Mouse (Mus musculus): Measurements from ENCODE around the gene Tube1. TPM values are rescaled to one million over a fixed set of nuclear protein-coding genes. Genes with fewer than 3 reads are reported as not detected.

Tube1 gene
- polyA plus RNA-seq, 1 experiment, result 6.4 TPM

GRCm38 (mm10) chr10:39109489-39109874, 24.3 kb upstream of the Tube1 start:
- Histone ChIP-seq H3K27ac (ENCODE audit: control insufficient read depth, insufficient read depth, low read depth, low read length) (no peak overlapping the region), H3K4me1 (ENCODE audit: control insufficient read depth, insufficient read depth, low read length) (no peaks in the 10 kb centered on the region; the same call in 1 of the 2 replicates), H3K36me3 (ENCODE audit: control insufficient read depth, insufficient read depth, low read length) (no peaks in the 10 kb centered on the region), H3K27me3 (ENCODE audit: control insufficient read depth, insufficient read depth, low read length) (no peaks in the 10 kb centered on the region), H3K4me3 (ENCODE audit: control insufficient read depth, low read depth, low read length) (no peak overlapping the region)
- TF ChIP-seq CTCF (IDR thresholded peaks at IDR 0.05; ENCODE audit: control insufficient read depth, insufficient read depth, insufficient replicate concordance, low read depth, low read length), result no peak
- no peak for TF ChIP-seq POLR2A (IDR thresholded peaks at IDR 0.05; ENCODE audit: control insufficient read depth, low read depth, low read length)

GRCm38 (mm10) chr10:39121412-39121811, 12.4 kb upstream of the Tube1 start:
- H3K27ac ChIP-seq (ENCODE audit: control insufficient read depth, insufficient read depth, low read depth, low read length), result no peak overlapping the region
- peak overlapping the region; percentile 64; the same call in 1 of the 2 replicates for H3K4me3 ChIP-seq (ENCODE audit: control insufficient read depth, low read depth, low read length)

GRCm38 (mm10) chr10:39137766-39138165, 4.0 kb downstream of the Tube1 start:
- H3K4me3 ChIP-seq (ENCODE audit: control insufficient read depth, low read depth, low read length), result no peak overlapping the region
- peaks cover 2% of the 10 kb centered on the region; the same call in 1 of the 2 replicates for H3K4me1 ChIP-seq (ENCODE audit: control insufficient read depth, insufficient read depth, low read length)
- no peaks in the 10 kb centered on the region for H3K27me3 ChIP-seq (ENCODE audit: control insufficient read depth, insufficient read depth, low read length)
- TF ChIP-seq CTCF (IDR thresholded peaks at IDR 0.05; ENCODE audit: control insufficient read depth, insufficient read depth, insufficient replicate concordance, low read depth, low read length), result no peak
- no peak for TF ChIP-seq POLR2A (IDR thresholded peaks at IDR 0.05; ENCODE audit: control insufficient read depth, low read depth, low read length)
- H3K27ac ChIP-seq (ENCODE audit: control insufficient read depth, insufficient read depth, low read depth, low read length), result no peak overlapping the region
- no peaks in the 10 kb centered on the region; the same call in 1 of the 2 replicates for H3K36me3 ChIP-seq (ENCODE audit: control insufficient read depth, insufficient read depth, low read length)

More at GRCm38 (mm10) chr10:39121412-39121811, 12.4 kb upstream of the Tube1 start:
- H3K27me3 ChIP-seq (ENCODE audit: control insufficient read depth, insufficient read depth, low read length), result no peaks in the 10 kb centered on the region
- H3K36me3 ChIP-seq (ENCODE audit: control insufficient read depth, insufficient read depth, low read length), result no peaks in the 10 kb centered on the region; the same call in 1 of the 2 replicates
- TF ChIP-seq CTCF (IDR thresholded peaks at IDR 0.05; ENCODE audit: control insufficient read depth, insufficient read depth, insufficient replicate concordance, low read depth, low read length), result no peak
- no peak for TF ChIP-seq POLR2A (IDR thresholded peaks at IDR 0.05; ENCODE audit: control insufficient read depth, low read depth, low read length)
- no peaks in the 10 kb centered on the region for H3K4me1 ChIP-seq (ENCODE audit: control insufficient read depth, insufficient read depth, low read length)

- TF ChIP-seq CTCF (IDR thresholded peaks at IDR 0.05; ENCODE audit: control insufficient read depth, insufficient read depth, insufficient replicate concordance, low read depth, low read length), result no peak
- no peak for TF ChIP-seq POLR2A (IDR thresholded peaks at IDR 0.05; ENCODE audit: control insufficient read depth, low read depth, low read length)
- Histone ChIP-seq H3K4me3 (ENCODE audit: control insufficient read depth, low read depth, low read length) (no peak overlapping the region), H3K27me3 (ENCODE audit: control insufficient read depth, insufficient read depth, low read length) (no peaks in the 10 kb centered on the region), H3K27ac (ENCODE audit: control insufficient read depth, insufficient read depth, low read depth, low read length) (no peak overlapping the region), H3K36me3 (ENCODE audit: control insufficient read depth, insufficient read depth, low read length) (no peaks in the 10 kb centered on the region; the same call in 1 of the 2 replicates), H3K4me1 (ENCODE audit: control insufficient read depth, insufficient read depth, low read length) (peaks cover 2% of the 10 kb centered on the region; the same call in 1 of the 2 replicates)
These were observed 5.0 kb downstream of the Tube1 start for GRCm38 (mm10) chr10:39138761-39139160.

- Histone ChIP-seq H3K4me1 (ENCODE audit: control insufficient read depth, insufficient read depth, low read length) (no peaks in the 10 kb centered on the region), H3K27me3 (ENCODE audit: control insufficient read depth, insufficient read depth, low read length) (no peaks in the 10 kb centered on the region), H3K36me3 (ENCODE audit: control insufficient read depth, insufficient read depth, low read length) (peaks cover 3% of the 10 kb centered on the region), H3K27ac (ENCODE audit: control insufficient read depth, insufficient read depth, low read depth, low read length) (no peak overlapping the region), H3K4me3 (ENCODE audit: control insufficient read depth, low read depth, low read length) (no peak overlapping the region)
- TF ChIP-seq POLR2A (IDR thresholded peaks at IDR 0.05; ENCODE audit: control insufficient read depth, low read depth, low read length) (no peak), CTCF (IDR thresholded peaks at IDR 0.05; ENCODE audit: control insufficient read depth, insufficient read depth, insufficient replicate concordance, low read depth, low read length) (no peak)
These were observed 7.1 kb downstream of the Tube1 start for GRCm38 (mm10) chr10:39140843-39141242.

- no peaks in the 10 kb centered on the region for H3K4me1 ChIP-seq (ENCODE audit: control insufficient read depth, insufficient read depth, low read length)
- no peak overlapping the region for H3K4me3 ChIP-seq (ENCODE audit: control insufficient read depth, low read depth, low read length)
- H3K27ac ChIP-seq (ENCODE audit: control insufficient read depth, insufficient read depth, low read depth, low read length), result no peak overlapping the region
- H3K36me3 ChIP-seq (ENCODE audit: control insufficient read depth, insufficient read depth, low read length), result peaks cover 3% of the 10 kb centered on the region
- no peak for TF ChIP-seq CTCF (IDR thresholded peaks at IDR 0.05; ENCODE audit: control insufficient read depth, insufficient read depth, insufficient replicate concordance, low read depth, low read length)
- TF ChIP-seq POLR2A (IDR thresholded peaks at IDR 0.05; ENCODE audit: control insufficient read depth, low read depth, low read length), result no peak
- no peaks in the 10 kb centered on the region for H3K27me3 ChIP-seq (ENCODE audit: control insufficient read depth, insufficient read depth, low read length)
These were observed 7.6 kb downstream of the Tube1 start for GRCm38 (mm10) chr10:39141401-39141800.

GRCm38 (mm10) chr10:39142216-39142615, 8.4 kb downstream of the Tube1 start:
- H3K4me3 ChIP-seq (ENCODE audit: control insufficient read depth, low read depth, low read length), result no peak overlapping the region

More at GRCm38 (mm10) chr10:39142216-39142615, 8.4 kb downstream of the Tube1 start:
- no peaks in the 10 kb centered on the region for H3K27me3 ChIP-seq (ENCODE audit: control insufficient read depth, insufficient read depth, low read length)
- TF ChIP-seq POLR2A (IDR thresholded peaks at IDR 0.05; ENCODE audit: control insufficient read depth, low read depth, low read length) (no peak), CTCF (IDR thresholded peaks at IDR 0.05; ENCODE audit: control insufficient read depth, insufficient read depth, insufficient replicate concordance, low read depth, low read length) (no peak)
- H3K36me3 ChIP-seq (ENCODE audit: control insufficient read depth, insufficient read depth, low read length), result peaks cover 3% of the 10 kb centered on the region
- H3K27ac ChIP-seq (ENCODE audit: control insufficient read depth, insufficient read depth, low read depth, low read length), result no peak overlapping the region
- no peaks in the 10 kb centered on the region for H3K4me1 ChIP-seq (ENCODE audit: control insufficient read depth, insufficient read depth, low read length)

All from testis, adult 2 months (tissue).